Mouse (Mus musculus) gastrocnemius, adult 8-10 months (tissue): ENCODE results near the gene Ccdc12. TPM values are rescaled to one million over a fixed set of nuclear protein-coding genes. Genes with fewer than 3 reads are reported as not detected.

ENCODE experiments used
- DNase-seq, 2 experiments: peaks; one replicate each; pipeline ENCODE4 v3.0.0; 2022; ENCODE audit warnings: low spot score in 2 of 2
- total RNA-seq, 4 experiments: library from RNA; stranded (reverse); gene quantifications; 2 replicates each; pipeline ENCODE4 v1.2.4; 2022

Ccdc12 gene
- total RNA-seq, 4 experiments from 2014 or later = 38.8 to 53.8 (median 47.0) TPM

DNA sequence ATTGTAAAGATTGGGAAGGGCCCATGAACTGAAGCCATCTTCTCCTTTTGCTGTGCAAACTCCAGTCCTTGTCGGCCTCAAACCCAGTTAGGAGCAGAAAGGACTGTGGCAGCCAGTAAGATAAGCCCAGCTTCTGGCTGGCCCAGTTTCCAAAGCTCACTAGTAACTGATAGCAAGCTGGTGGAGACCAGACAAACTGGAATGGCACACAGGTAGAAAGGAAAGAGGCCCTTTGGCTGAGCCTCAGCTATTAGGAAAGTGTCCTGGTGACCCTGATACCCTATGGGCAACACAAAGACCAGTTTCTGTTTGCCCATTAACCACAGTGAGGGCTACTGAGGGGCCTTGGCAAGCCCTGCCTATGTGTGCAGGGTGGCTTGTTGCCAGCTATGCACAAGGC is 46.5 kb downstream of the Ccdc12 start:
- no peak for DNase-seq

- DNase-seq = no peak
These were observed 47.6 kb downstream of the Ccdc12 start for GRCm38 (mm10) chr9:110703951-110704350.

- DNase-seq = no peak
These were observed 50.5 kb downstream of the Ccdc12 start for GRCm38 (mm10) chr9:110706784-110707183.

- DNase-seq = peak; percentile 63 to 71
These were observed 53.4 kb downstream of the Ccdc12 start for GRCm38 (mm10) chr9:110709640-110710258.

- no peak for DNase-seq
These were observed 55.2 kb downstream of the Ccdc12 start for GRCm38 (mm10) chr9:110711532-110711931.

DNA sequence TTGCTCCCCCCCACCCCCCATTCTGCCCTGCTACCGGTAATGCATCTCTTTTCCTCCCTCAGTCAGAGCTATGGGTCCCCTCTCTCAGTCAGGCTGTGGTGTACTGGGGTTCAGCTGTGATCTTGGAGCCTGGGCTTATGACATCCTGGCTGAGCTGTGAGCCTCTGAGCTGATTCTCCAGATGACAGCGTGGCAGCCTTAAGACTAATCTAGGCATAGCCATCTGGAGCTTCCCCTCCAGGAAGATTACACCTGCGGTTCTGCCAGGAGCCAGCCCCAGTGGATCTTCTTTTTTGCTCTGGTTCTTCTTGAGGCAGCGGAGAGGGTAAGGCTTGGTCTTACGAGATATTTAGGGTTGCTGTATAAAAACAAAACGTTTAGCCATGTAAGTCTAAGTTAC is 55.7 kb downstream of the Ccdc12 start:
- no peak for DNase-seq

DNA sequence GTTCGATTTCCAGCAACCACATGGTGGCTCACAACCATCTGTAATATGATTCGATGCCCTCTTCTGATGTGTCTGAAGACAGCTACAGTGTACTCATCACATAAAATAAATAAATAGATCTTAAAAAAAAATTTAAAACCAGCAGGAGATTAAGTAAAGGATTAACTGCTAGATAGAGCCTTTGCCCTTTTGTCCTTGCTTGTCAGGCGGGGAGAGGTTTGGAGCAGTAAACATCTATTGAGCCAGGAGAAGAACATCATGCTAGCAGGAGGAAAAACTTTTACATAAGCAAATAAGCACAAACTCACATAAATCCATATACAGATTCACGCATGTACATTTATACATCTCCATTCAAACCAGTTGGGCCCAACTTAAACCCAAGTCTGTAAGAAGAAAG is 56.2 kb downstream of the Ccdc12 start:
- DNase-seq = no peak

DNA sequence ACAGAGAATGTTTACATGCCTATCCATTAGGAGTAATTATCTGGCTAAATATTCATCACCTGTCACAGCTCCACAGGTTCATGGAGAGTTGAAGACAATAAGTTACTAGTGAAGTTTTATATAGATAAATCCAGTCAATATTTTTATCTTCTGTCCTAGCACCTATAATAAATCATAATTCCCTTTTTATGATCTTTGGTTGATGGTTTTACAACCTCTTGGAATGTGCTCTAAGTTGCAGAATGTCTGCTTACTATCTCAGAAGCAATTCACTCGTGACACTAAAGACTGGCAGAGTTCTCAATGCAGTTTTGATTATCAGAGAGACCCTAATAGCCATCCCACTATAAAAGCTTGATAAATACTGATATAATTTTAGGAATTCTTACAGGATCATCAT is 57.1 kb downstream of the Ccdc12 start:
- no peak for DNase-seq

DNA sequence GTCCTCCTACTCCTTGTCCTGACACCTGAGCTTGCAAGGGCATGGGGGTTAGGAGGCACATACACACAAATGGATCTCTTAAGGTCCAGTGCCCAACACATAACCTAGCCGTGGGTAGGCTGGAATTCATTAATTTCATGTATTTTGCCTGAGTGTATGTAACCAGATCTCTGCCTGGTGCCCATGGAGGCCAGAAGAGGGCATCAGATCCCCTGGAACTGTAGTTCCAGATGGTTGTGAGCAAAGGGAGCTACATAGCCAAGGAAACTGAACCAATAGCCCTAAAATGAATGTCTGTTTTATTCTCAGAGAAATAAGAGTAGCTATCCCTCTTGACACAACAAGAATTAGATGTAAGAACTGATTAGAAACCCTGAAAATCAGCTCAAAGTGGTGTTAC is 59.1 kb downstream of the Ccdc12 start:
- DNase-seq = no peak

DNA sequence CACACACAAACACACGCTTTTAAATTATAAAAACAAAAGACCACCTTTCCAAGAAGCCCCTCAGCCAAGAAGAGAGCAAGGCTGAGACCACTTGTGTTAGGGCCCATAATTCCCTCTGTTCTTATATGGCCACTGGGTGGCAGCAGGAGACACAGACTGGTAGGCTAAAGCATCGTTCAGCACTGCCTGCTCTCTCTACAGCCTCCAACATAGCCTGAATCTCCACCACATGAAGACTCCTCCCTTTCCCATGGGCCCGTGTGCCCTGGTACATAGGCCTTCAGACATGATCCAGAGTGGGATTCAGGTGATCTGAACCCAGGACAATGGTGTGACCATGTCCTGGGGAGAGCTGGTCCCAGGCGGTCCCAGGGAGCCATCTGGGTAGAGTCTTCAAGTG is 60.5 kb downstream of the Ccdc12 start:
- peak; percentile 32 to 36 for DNase-seq

DNA sequence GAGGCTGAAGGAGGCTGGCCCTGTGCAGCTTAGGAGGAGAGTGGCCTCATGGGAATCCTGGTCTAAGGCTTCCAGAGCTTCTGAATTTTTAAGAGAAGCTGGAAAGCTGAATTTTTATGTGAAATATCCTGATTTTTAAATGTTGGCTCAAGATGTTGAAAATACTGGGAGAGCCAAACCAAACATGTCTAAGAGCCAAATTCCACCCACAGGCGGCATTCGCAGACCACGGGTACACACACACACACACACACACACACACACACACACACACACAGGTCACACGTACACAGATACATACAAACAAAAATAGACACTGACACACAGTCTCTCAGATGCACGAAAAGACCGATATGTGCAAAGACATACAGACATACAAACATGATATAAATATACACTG is 61.8 kb downstream of the Ccdc12 start:
- DNase-seq = no peak

DNA sequence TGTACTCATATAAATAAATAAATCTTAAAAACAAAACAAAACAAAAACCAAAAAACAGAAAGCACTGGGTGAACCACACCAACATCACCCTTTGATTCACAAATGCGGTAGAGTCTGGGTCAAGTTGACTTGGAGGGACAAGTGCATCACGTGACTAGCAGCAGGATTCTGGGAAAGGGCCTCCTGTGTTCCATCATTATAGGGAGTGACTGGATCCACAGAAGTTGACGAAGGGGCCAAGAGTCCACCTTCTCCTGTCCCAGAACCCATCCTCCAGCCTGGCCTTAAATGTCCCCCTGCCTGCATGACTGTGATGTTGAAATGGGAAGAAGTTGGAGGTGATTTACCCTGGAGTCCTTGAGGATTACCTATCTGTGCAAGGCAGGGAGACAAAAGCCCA is 62.5 kb downstream of the Ccdc12 start:
- DNase-seq = no peak

DNA sequence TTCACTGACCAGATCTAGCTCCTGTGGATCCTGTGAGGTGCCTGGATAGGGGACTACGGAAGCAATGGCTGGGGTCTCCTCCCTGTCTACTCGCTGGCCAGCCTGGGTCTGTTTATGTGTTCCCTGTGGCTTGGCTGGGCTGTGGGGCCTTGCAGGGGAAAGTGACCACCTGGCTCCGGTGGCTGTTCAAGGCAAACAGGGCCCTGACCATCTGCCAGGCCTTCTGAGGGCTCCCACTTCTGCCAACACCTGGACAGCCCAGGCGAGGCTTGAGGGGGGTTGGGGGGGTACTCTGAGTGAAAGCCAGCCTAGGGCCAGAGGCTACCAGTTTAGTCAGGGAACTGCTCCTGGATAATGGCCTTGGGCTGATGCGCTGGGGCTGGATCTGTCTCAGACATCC is 63.7 kb downstream of the Ccdc12 start:
- no peak for DNase-seq

GRCm38 (mm10) chr9:110722060-110722459 is 65.8 kb downstream of the Ccdc12 start:
- no peak for DNase-seq

DNA sequence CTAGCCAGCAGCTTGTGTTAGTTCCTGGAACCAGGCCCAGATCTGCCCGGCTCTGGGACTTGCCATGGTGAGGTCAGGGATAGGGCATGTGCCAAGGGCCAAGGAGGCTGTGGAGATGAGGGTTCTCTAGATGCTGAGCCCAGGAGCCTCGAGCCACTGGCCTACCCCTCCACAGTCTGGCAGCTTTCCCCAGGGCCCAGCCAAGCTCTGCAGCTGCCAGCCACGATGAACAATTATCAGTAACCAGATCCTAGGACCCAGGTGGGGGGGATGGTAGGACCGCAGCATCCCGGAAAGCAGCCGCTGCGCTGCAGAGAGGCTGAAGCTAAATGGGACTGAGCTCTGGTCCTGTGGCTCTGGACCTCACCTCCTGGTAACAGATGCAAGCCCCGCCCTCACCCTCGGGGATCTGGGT is 69.4 kb downstream of the Ccdc12 start:
- DNase-seq = peak in 1 of 2 experiments; percentile 33

- DNase-seq = no peak
These were observed 70.6 kb downstream of the Ccdc12 start for GRCm38 (mm10) chr9:110726867-110727266.

- no peak for DNase-seq
These were observed 73.5 kb downstream of the Ccdc12 start for GRCm38 (mm10) chr9:110729841-110730240.

DNA sequence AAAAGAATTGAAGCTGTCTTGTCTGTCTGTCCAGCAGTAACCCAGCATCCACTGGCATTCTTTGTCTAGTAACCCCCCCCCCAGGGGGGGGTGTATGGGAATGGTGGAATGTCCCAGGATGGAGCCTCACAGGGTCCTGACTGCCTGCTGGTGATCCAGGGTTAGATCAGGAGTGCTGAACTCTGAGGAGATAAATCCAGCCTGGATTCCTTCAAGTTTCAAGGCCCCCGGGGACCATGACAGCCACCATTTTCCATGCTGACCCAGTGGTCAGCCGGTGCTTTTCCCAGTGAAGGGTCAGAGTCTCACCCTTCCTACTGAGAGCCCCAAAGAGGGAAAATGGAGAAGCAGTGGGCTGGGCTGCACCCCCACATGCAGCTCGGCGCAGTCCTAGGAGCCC is 75.6 kb downstream of the Ccdc12 start:
- DNase-seq = no peak

GRCm38 (mm10) chr9:110732623-110733022 is 76.3 kb downstream of the Ccdc12 start:
- DNase-seq = peak; percentile 55 to 76

DNA sequence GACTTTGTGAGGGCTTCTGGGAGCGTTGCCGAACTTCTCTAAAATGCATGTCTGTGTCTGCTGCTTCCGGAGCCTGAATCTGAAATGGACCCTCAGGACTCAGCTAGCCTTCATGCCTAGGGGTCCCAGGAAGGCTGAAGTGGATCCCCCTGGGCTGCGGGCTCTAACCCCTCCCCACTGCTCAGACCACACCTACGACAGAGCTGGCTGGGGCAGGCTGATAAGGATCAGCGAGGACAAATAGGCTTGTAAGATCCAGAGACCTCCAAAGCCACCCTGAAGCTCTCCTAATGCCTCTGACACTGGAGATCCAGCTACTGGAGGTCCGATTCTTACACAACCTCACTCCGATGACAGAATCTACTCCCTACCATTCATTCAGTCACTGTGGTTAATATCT is 76.8 kb downstream of the Ccdc12 start:
- DNase-seq = no peak

- DNase-seq = no peak
These were observed 77.9 kb downstream of the Ccdc12 start for GRCm38 (mm10) chr9:110734154-110734553.

DNA sequence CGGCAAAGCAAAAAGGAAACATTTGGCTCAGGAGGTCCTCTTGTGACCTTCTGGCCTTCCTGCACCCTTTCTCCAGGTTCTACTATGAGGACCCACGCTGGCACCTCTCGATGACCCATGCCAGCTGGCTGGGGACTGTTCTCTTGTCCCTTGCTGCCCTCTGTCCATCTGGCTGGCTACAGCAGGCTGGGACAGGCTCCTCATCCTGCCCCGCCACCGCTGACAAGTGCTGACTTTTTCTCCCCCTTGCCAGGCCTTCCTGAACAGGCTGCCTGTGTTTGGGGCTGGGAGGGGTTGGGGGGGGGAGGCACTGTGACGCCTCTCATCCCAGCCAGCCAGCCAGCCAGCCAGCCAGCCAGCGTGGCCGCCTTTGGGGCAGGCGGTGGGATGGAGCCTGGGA is 80.1 kb downstream of the Ccdc12 start:
- DNase-seq = no peak

- DNase-seq = no peak
These were observed 81.8 kb downstream of the Ccdc12 start for GRCm38 (mm10) chr9:110738054-110738453.

GRCm38 (mm10) chr9:110739961-110740360 is 83.7 kb downstream of the Ccdc12 start:
- DNase-seq = no peak
